Mouse (Mus musculus) heart, embryonic 14.5 days (tissue): ENCODE data around the gene Pyroxd2. TPM values are rescaled to one million over a fixed set of nuclear protein-coding genes. Genes with fewer than 3 reads are reported as not detected.

Experiments used
- ATAC-seq: fragments of 200-750 bp; cut with Nextera tagmentation; 2 replicates; pipeline ENCODE4 v1.8.0; 2017; ENCODE audit warnings: low read depth, moderate TSS enrichment; ENCODE audit not compliant: insufficient number of reproducible peaks, insufficient read depth, low FRiP score
- H3K27ac ChIP-seq, 2 experiments: fragments of 200-500 bp in 1 of 2; fragments of 300-500 bp in 1 of 2; sonication (generic) in 1 of 2; replicated peaks in 1 of 2; 2 replicates each; pipeline ENCODE4 v1.5.1; 2012 to 2014; ENCODE audit warnings: low read depth in 2 of 2, low read length in 2 of 2, control low read depth in 1 of 2, mild to moderate bottlenecking in 1 of 2, mixed read lengths in 1 of 2; ENCODE audit not compliant: control insufficient read depth in 1 of 2, insufficient read depth in 1 of 2
- H3K27me3 ChIP-seq: fragments of 300-500 bp; sonication (generic); 2 replicates; pipeline ENCODE4 v1.6.1; 2014; ENCODE audit warnings: mild to moderate bottlenecking, low read length, control low read depth; ENCODE audit not compliant: control insufficient read depth, insufficient read depth
- H3K36me3 ChIP-seq: fragments of 300-500 bp; sonication (generic); 2 replicates; pipeline ENCODE4 v1.6.1; 2014; ENCODE audit warnings: mild to moderate bottlenecking, control low read depth, low read length, mixed read lengths; ENCODE audit not compliant: control insufficient read depth, insufficient read depth
- H3K4me1 ChIP-seq, 2 experiments: fragments of 200-500 bp in 1 of 2; fragments of 300-500 bp in 1 of 2; sonication (generic) in 1 of 2; 2 replicates each; pipeline ENCODE4 v1.6.1; 2012 to 2014; ENCODE audit warnings: low read length in 2 of 2, control low read depth in 1 of 2, mixed read lengths in 1 of 2; ENCODE audit not compliant: control insufficient read depth in 2 of 2, insufficient read depth in 2 of 2
- H3K4me2 ChIP-seq: fragments of 300-500 bp; sonication (generic); 2 replicates; pipeline ENCODE4 v1.6.1; 2014; ENCODE audit warnings: mild to moderate bottlenecking, low read length
- H3K4me3 ChIP-seq, 2 experiments: fragments of 200-500 bp in 1 of 2; fragments of 300-500 bp in 1 of 2; sonication (generic) in 1 of 2; 2 replicates each; pipeline ENCODE4 v1.5.1; 2012 to 2014; ENCODE audit warnings: low read length in 2 of 2, mild to moderate bottlenecking in 2 of 2, control low read depth in 1 of 2, low read depth in 1 of 2, moderate library complexity in 1 of 2; ENCODE audit not compliant: control insufficient read depth in 1 of 2, insufficient read depth in 1 of 2
- H3K9ac ChIP-seq: fragments of 300-500 bp; sonication (generic); 2 replicates; pipeline ENCODE4 v1.6.1; 2014; ENCODE audit warnings: mild to moderate bottlenecking, low read length
- H3K9me3 ChIP-seq: fragments of 300-500 bp; sonication (generic); 2 replicates; pipeline ENCODE4 v1.6.1; 2016; ENCODE audit warnings: low read length, control low read depth; ENCODE audit not compliant: control insufficient read depth
- WGBS: fragments of 180-500 bp; shearing (Covaris S2); extraction: QIAGEN DNeasy Blood & Tissue Kit; methylation state at CpG from one replicate; pipeline ENCODE4 v1.1.7; 2014; 5-methylcytosine and 5-hydroxymethylcytosine counted together
- polyA plus RNA-seq: library from polyadenylated mRNA; unstranded; fragments of >200 nt; fragmentation: Nextera tagmentation; extraction: Ambion mirVana; gene quantifications from 2 replicates; pipeline ENCODE4 v1.2.1, GENCODE M21; 2014

Gene Pyroxd2
- polyA plus RNA-seq, 1 experiment from 2014 or later: 4.7 TPM

GRCm38 (mm10) chr19:42718101-42718500, 34.5 kb downstream of the Pyroxd2 start:
- ATAC-seq: no peak
- WGBS: 86% methylated on average over 3 of the region's 3 CpGs
- Histone ChIP-seq H3K4me3 (no peak overlapping the region), H3K9me3 (no peaks in the 10 kb centered on the region), H3K9ac (no peak overlapping the region), H3K4me1 (no peaks in the 10 kb centered on the region), H3K36me3 (no peaks in the 10 kb centered on the region), H3K27me3 (no peaks in the 10 kb centered on the region), H3K4me2 (no peak overlapping the region), H3K27ac (no peak overlapping the region)

- Histone ChIP-seq H3K4me1 (no peaks in the 10 kb centered on the region), H3K9me3 (no peaks in the 10 kb centered on the region), H3K36me3 (no peaks in the 10 kb centered on the region), H3K4me3 (no peak overlapping the region), H3K27ac (no peak overlapping the region), H3K4me2 (no peak overlapping the region), H3K27me3 (no peaks in the 10 kb centered on the region), H3K9ac (no peak overlapping the region)
- 64% methylated on average over 5 of the region's 5 CpGs for WGBS
- ATAC-seq: no peak
These were observed 34.9 kb downstream of the Pyroxd2 start for GRCm38 (mm10) chr19:42717668-42718067.

GRCm38 (mm10) chr19:42716507-42716906, 36.1 kb downstream of the Pyroxd2 start:
- Histone ChIP-seq H3K9ac (no peak overlapping the region), H3K4me3 (no peak overlapping the region), H3K4me1 (no peaks in the 10 kb centered on the region; a peak in 2 of 4 replicates), H3K27ac (no peak overlapping the region), H3K9me3 (no peaks in the 10 kb centered on the region), H3K4me2 (no peak overlapping the region), H3K36me3 (no peaks in the 10 kb centered on the region), H3K27me3 (no peaks in the 10 kb centered on the region)
- ATAC-seq: no peak
- WGBS: 67% methylated on average over 7 of the region's 7 CpGs

GRCm38 (mm10) chr19:42713770-42714169, 38.8 kb downstream of the Pyroxd2 start:
- no peak overlapping the region for H3K27ac ChIP-seq
- no peaks in the 10 kb centered on the region for H3K9me3 ChIP-seq
- no peak overlapping the region for H3K9ac ChIP-seq
- 71% methylated on average over 9 of the region's 9 CpGs for WGBS
- no peaks in the 10 kb centered on the region; a peak in 2 of 4 replicates for H3K4me1 ChIP-seq
- H3K4me2 ChIP-seq: no peak overlapping the region
- no peaks in the 10 kb centered on the region for H3K36me3 ChIP-seq
- no peaks in the 10 kb centered on the region for H3K27me3 ChIP-seq
- ATAC-seq: no peak
- no peak overlapping the region for H3K4me3 ChIP-seq

- Histone ChIP-seq H3K36me3 (no peaks in the 10 kb centered on the region), H3K27me3 (no peaks in the 10 kb centered on the region), H3K9ac (no peak overlapping the region), H3K9me3 (no peaks in the 10 kb centered on the region), H3K4me3 (no peak overlapping the region), H3K27ac (no peak overlapping the region), H3K4me1 (peaks cover 0 to 4% of the 10 kb centered on the region in 2 experiments; a peak in 1 of 4 replicates), H3K4me2 (no peak overlapping the region)
- ATAC-seq: no peak
- WGBS: 89% methylated on average over 6 of the region's 10 CpGs
These were observed 53.1 kb downstream of the Pyroxd2 start for GRCm38 (mm10) chr19:42699426-42699825.

GRCm38 (mm10) chr19:42698576-42698975, 54.0 kb downstream of the Pyroxd2 start:
- H3K27ac ChIP-seq: no peak overlapping the region
- H3K4me1 ChIP-seq: peaks cover 0 to 4% of the 10 kb centered on the region in 2 experiments; a peak in 1 of 4 replicates
- no peaks in the 10 kb centered on the region for H3K36me3 ChIP-seq
- H3K9me3 ChIP-seq: no peaks in the 10 kb centered on the region
- 67% methylated on average over 2 of the region's 2 CpGs for WGBS
- no peak overlapping the region for H3K4me2 ChIP-seq
- no peak for ATAC-seq
- no peak overlapping the region for H3K4me3 ChIP-seq
- no peak overlapping the region for H3K9ac ChIP-seq
- H3K27me3 ChIP-seq: no peaks in the 10 kb centered on the region

GRCm38 (mm10) chr19:42697336-42697735, 55.2 kb downstream of the Pyroxd2 start:
- no peak for ATAC-seq
- no peak overlapping the region for H3K4me3 ChIP-seq
- H3K27me3 ChIP-seq: no peaks in the 10 kb centered on the region
- no peak overlapping the region for H3K9ac ChIP-seq
- no peaks in the 10 kb centered on the region for H3K9me3 ChIP-seq
- no peak overlapping the region for H3K27ac ChIP-seq
- no peaks in the 10 kb centered on the region for H3K36me3 ChIP-seq
- H3K4me2 ChIP-seq: no peak overlapping the region
- WGBS: 71% methylated on average over 6 of the region's 6 CpGs
- H3K4me1 ChIP-seq: peaks cover 0 to 4% of the 10 kb centered on the region in 2 experiments; a peak in 1 of 4 replicates

- 81% methylated on average over 1 of the region's 1 CpGs for WGBS
- ATAC-seq: no peak
- no peak overlapping the region for H3K4me2 ChIP-seq
These were observed 62.3 kb downstream of the Pyroxd2 start for GRCm38 (mm10) chr19:42690256-42690655.

More at GRCm38 (mm10) chr19:42690256-42690655, 62.3 kb downstream of the Pyroxd2 start:
- H3K4me1 ChIP-seq: no peaks in the 10 kb centered on the region
- H3K27ac ChIP-seq: no peak overlapping the region
- no peak overlapping the region for H3K4me3 ChIP-seq
- no peaks in the 10 kb centered on the region for H3K27me3 ChIP-seq
- H3K9ac ChIP-seq: no peak overlapping the region
- no peaks in the 10 kb centered on the region for H3K9me3 ChIP-seq
- no peaks in the 10 kb centered on the region for H3K36me3 ChIP-seq
